Mouse (Mus musculus): ENCODE data around the gene Elp1. TPM values are rescaled to one million over a fixed set of nuclear protein-coding genes. Genes with fewer than 3 reads are reported as not detected.

Gene Elp1
- total and polyA plus RNA-seq, 3 experiments = 58.1 to 88.4 (median 58.2) TPM

GRCm38 (mm10) chr4:56725839-56726238, 76.3 kb downstream of the Elp1 start:
- no peaks in the 10 kb centered on the region for H3K79me2 ChIP-seq (replicated peaks; ENCODE audit: control insufficient read depth, extremely low read depth, insufficient read depth, poor library complexity, severe bottlenecking)
- H3K4me2 ChIP-seq (ENCODE audit: insufficient read depth, low read depth, poor library complexity, severe bottlenecking) = no peak overlapping the region
- H3K36me3 ChIP-seq (replicated peaks in 1 of 2; ENCODE audit: control insufficient read depth in 1 of 2, insufficient read depth in 1 of 2, low read length in 1 of 2) = no peaks in the 10 kb centered on the region
- H3K9me3 ChIP-seq (replicated peaks; ENCODE audit: low read length) = no peaks in the 10 kb centered on the region
- no peak overlapping the region for H3K4me3 ChIP-seq (replicated peaks in 1 of 3; ENCODE audit: low read depth in 2 of 3, low read length in 2 of 3, poor library complexity in 1 of 3)
- H3K9ac ChIP-seq (ENCODE audit: insufficient read depth, low read depth) = no peak overlapping the region
- dilution Hi-C loops (cut with MboI; ENCODE audit: extremely low pct_ligation_motif_present, extremely low pct_unique_long_range_greater_than_20kb, low sequenced_read_pairs) = no loop called here
- in situ Hi-C loops (cut with MboI; ENCODE audit: low pct_ligation_motif_present, low pct_unique_long_range_greater_than_20kb, low sequenced_read_pairs) = no loop called here
- peak; percentile 52 for DNase-seq (ENCODE audit: extremely low read depth)
- no peaks in the 10 kb centered on the region for H3K27me3 ChIP-seq (replicated peaks)
- TF ChIP-seq MEF2A (IDR thresholded peaks at IDR 0.05; ENCODE audit: borderline replicate concordance, low read depth, low read length) (no peak), E2F4 (IDR thresholded peaks at IDR 0.05; ENCODE audit: insufficient replicate concordance, low read depth, low read length) (no peak), EP300 (IDR thresholded peaks at IDR 0.05; ENCODE audit: low read length) (no peak), ELF1 (IDR thresholded peaks at IDR 0.05; ENCODE audit: low read depth, low read length) (no peak), MAX (IDR thresholded peaks at IDR 0.05; ENCODE audit: low read length) (no peak), USF2 (conservative IDR thresholded peaks at IDR 0.05; ENCODE audit: low read depth, low read length) (no peak), POLR2AphosphoS2 (IDR thresholded peaks at IDR 0.05; ENCODE audit: low read depth, low read length) (no peak), NELFE (IDR thresholded peaks at IDR 0.05; ENCODE audit: low read depth, low read length) (no peak), RAD21 (IDR thresholded peaks at IDR 0.05; ENCODE audit: low read depth, low read length) (peak; percentile 52), MYC (IDR thresholded peaks at IDR 0.05; ENCODE audit: low read depth, low read length) (no peak), RCOR1 (conservative IDR thresholded peaks at IDR 0.05; ENCODE audit: low read depth, low read length) (no peak), IRF4 (IDR thresholded peaks at IDR 0.05; ENCODE audit: low read depth, low read length) (no peak), UBTF (IDR thresholded peaks at IDR 0.05; ENCODE audit: low read depth, low read length) (no peak), CTCF (conservative IDR thresholded peaks at IDR 0.05 in 1 of 2, IDR thresholded peaks at IDR 0.05 in 1 of 2; ENCODE audit: low read depth in 2 of 2, low read length in 2 of 2) (peak; percentile 33 to 65; a peak in 3 of 4 replicates), NRF1 (IDR thresholded peaks at IDR 0.05; ENCODE audit: low read depth, low read length) (no peak), CHD1 (IDR thresholded peaks at IDR 0.05; ENCODE audit: low read depth, low read length) (no peak), SIN3A (IDR thresholded peaks at IDR 0.05; ENCODE audit: low read length) (no peak), ZKSCAN1 (IDR thresholded peaks at IDR 0.05; ENCODE audit: borderline replicate concordance, low read depth, low read length) (no peak), ZC3H11A (IDR thresholded peaks at IDR 0.05; ENCODE audit: low read depth, low read length) (no peak), JUND (conservative IDR thresholded peaks at IDR 0.05; ENCODE audit: low read depth, low read length) (no peak), POLR2A (IDR thresholded peaks at IDR 0.05; ENCODE audit: low read depth, low read length) (no peak), MAZ (IDR thresholded peaks at IDR 0.05; ENCODE audit: low read depth, low read length) (no peak), SMC3 (IDR thresholded peaks at IDR 0.05; ENCODE audit: low read depth, low read length) (peak; percentile 32; the same call in 1 of the 2 replicates)
- no peak overlapping the region for H3K27ac ChIP-seq (ENCODE audit: insufficient read depth, low read depth)
- no peaks in the 10 kb centered on the region for H3K4me1 ChIP-seq (ENCODE audit: control insufficient read depth in 1 of 2, insufficient read depth in 2 of 2)

- Histone ChIP-seq H3K79me2 (replicated peaks; ENCODE audit: control insufficient read depth, extremely low read depth, insufficient read depth, poor library complexity, severe bottlenecking) (no peaks in the 10 kb centered on the region), H3K9ac (ENCODE audit: insufficient read depth, low read depth) (no peak overlapping the region), H3K27me3 (replicated peaks) (no peaks in the 10 kb centered on the region), H3K4me3 (replicated peaks in 1 of 3; ENCODE audit: low read depth in 2 of 3, low read length in 2 of 3, poor library complexity in 1 of 3) (no peak overlapping the region), H3K4me1 (ENCODE audit: control insufficient read depth in 1 of 2, insufficient read depth in 2 of 2) (no peaks in the 10 kb centered on the region), H3K4me2 (ENCODE audit: insufficient read depth, low read depth, poor library complexity, severe bottlenecking) (no peak overlapping the region), H3K9me3 (replicated peaks; ENCODE audit: low read length) (no peaks in the 10 kb centered on the region), H3K27ac (ENCODE audit: insufficient read depth, low read depth) (no peak overlapping the region), H3K36me3 (replicated peaks in 1 of 2; ENCODE audit: control insufficient read depth in 1 of 2, insufficient read depth in 1 of 2, low read length in 1 of 2) (no peaks in the 10 kb centered on the region)
- in situ Hi-C loops (cut with MboI; ENCODE audit: low pct_ligation_motif_present, low pct_unique_long_range_greater_than_20kb, low sequenced_read_pairs) (no loop called here), dilution Hi-C loops (cut with MboI; ENCODE audit: extremely low pct_ligation_motif_present, extremely low pct_unique_long_range_greater_than_20kb, low sequenced_read_pairs) (no loop called here)
- TF ChIP-seq UBTF (IDR thresholded peaks at IDR 0.05; ENCODE audit: low read depth, low read length) (no peak), CTCF (conservative IDR thresholded peaks at IDR 0.05 in 1 of 2, IDR thresholded peaks at IDR 0.05 in 1 of 2; ENCODE audit: low read depth in 2 of 2, low read length in 2 of 2) (no peak), ZMIZ1 (IDR thresholded peaks at IDR 0.05; ENCODE audit: low read depth, low read length) (no peak), USF1 (IDR thresholded peaks at IDR 0.05; ENCODE audit: low read depth, low read length) (no peak), IRF4 (IDR thresholded peaks at IDR 0.05; ENCODE audit: low read depth, low read length) (no peak), ZC3H11A (IDR thresholded peaks at IDR 0.05; ENCODE audit: low read depth, low read length) (no peak), HCFC1 (IDR thresholded peaks at IDR 0.05; ENCODE audit: low read depth, low read length) (no peak), SMC3 (IDR thresholded peaks at IDR 0.05; ENCODE audit: low read depth, low read length) (no peak), BHLHE40 (IDR thresholded peaks at IDR 0.05; ENCODE audit: low read depth, low read length) (no peak), CHD2 (IDR thresholded peaks at IDR 0.05; ENCODE audit: low read length) (no peak), CHD1 (IDR thresholded peaks at IDR 0.05; ENCODE audit: low read depth, low read length) (no peak), ETS1 (conservative IDR thresholded peaks at IDR 0.05; ENCODE audit: low read depth, low read length) (no peak), E2F4 (IDR thresholded peaks at IDR 0.05; ENCODE audit: insufficient replicate concordance, low read depth, low read length) (no peak), ELF1 (IDR thresholded peaks at IDR 0.05; ENCODE audit: low read depth, low read length) (no peak), MAX (IDR thresholded peaks at IDR 0.05; ENCODE audit: low read length) (no peak), PAX5 (IDR thresholded peaks at IDR 0.05; ENCODE audit: low read length) (no peak), POLR2A (IDR thresholded peaks at IDR 0.05; ENCODE audit: low read depth, low read length) (no peak), ZNF384 (IDR thresholded peaks at IDR 0.05; ENCODE audit: low read depth, low read length) (no peak), TBP (conservative IDR thresholded peaks at IDR 0.05; ENCODE audit: low read depth, low read length) (no peak)
- no peak for DNase-seq (ENCODE audit: extremely low read depth)
Observed at GRCm38 (mm10) chr4:56723237-56723636, 78.9 kb downstream of the Elp1 start.

All from CH12.LX (cell line).